Mouse (Mus musculus) layer of hippocampus, adult 6 months (tissue): Measurements from ENCODE around the gene Klrc2. TPM values are rescaled to one million over a fixed set of nuclear protein-coding genes. Genes with fewer than 3 reads are reported as not detected.

Experiments
- long read RNA-seq, 2 experiments: library from polyadenylated mRNA; unstranded; transcript quantifications; one replicate each; pipeline ENCODE4 v2.0.0; 2019 to 2020
- microRNA-seq: library from miRNA; unstranded; fragments of <30 nt; microRNA quantifications from one replicate; pipeline ENCODE4 v1.2.0, GENCODE M21; 2020
- polyA plus RNA-seq: library from polyadenylated mRNA; unstranded; fragments of <200 nt; fragmentation: Nextera tagmentation; gene quantifications from 2 replicates; pipeline ENCODE4 v1.2.3, GENCODE M21; 2021

Gene Klrc2
- not detected in 2 replicates for polyA plus RNA-seq
- long read RNA-seq, experiment 1 = 0 reads
- long read RNA-seq, experiment 2 = 0 reads

GRCm38 (mm10) chr6:129660589-129660988 is at the start of gene Klrc2:
Gene Klrc2 (minus strand): TSS chr6:129660689.

GRCm38 (mm10) chr6:129678873-129679272 is 18.4 kb upstream of the Klrc2 start, which contains the start of gene Klrc1:
Gene Klrc1 (minus strand): TSS chr6:129678973.

GRCm38 (mm10) chr6:129643237-129643636 is 17.3 kb downstream of the Klrc2 start, which contains the start of gene Klrc3:
Gene Klrc3 (minus strand): TSS chr6:129643337.

GRCm38 (mm10) chr6:129623735-129624134 is 36.8 kb downstream of the Klrc2 start, which contains the start of gene Klrk1:
Gene Klrk1 (minus strand): TSS chr6:129623864.

Small RNAs within 50 kb of the gene (microRNA-seq; reads per million reads assigned to microRNA genes)
- gene Mir680-1 = not detected

Other genes with a start within 250 kb of the Klrc2 start
- 1.2 and 1.5 TPM in 2 replicates for gene Clec1a, start 208.7 kb downstream of the Klrc2 start, polyA plus RNA-seq
- gene Olr1, start 153.5 kb downstream of the Klrc2 start, polyA plus RNA-seq = 0.06 TPM in 1 of 2 replicates, not detected in the other
- gene Tmem52b, start 148.1 kb downstream of the Klrc2 start, polyA plus RNA-seq = not detected in 2 replicates
- 426 and 542 TPM in 2 replicates for gene Gabarapl1, start 127.5 kb downstream of the Klrc2 start, polyA plus RNA-seq
- gene Klre1, start 82.8 kb downstream of the Klrc2 start, polyA plus RNA-seq = not detected in 2 replicates
- 0.23 TPM in 1 of 2 replicates, not detected in the other for gene Klrd1, start 68.9 kb downstream of the Klrc2 start, polyA plus RNA-seq
- not detected in 2 replicates for gene Klrk1, start 36.8 kb downstream of the Klrc2 start, polyA plus RNA-seq
- not detected in 2 replicates for gene Klrc3, start 17.4 kb downstream of the Klrc2 start, polyA plus RNA-seq
- gene Klrc1, start 18.3 kb upstream of the Klrc2 start, polyA plus RNA-seq = not detected in 2 replicates
- gene Klri1, start 56.4 kb upstream of the Klrc2 start, polyA plus RNA-seq = not detected in 2 replicates
- not detected in 2 replicates for gene Klri2, start 79.8 kb upstream of the Klrc2 start, polyA plus RNA-seq
- not detected in 2 replicates for gene Gm156, start 123.6 kb upstream of the Klrc2 start, polyA plus RNA-seq
- not detected in 2 replicates for gene Gm17631, start 202.0 kb upstream of the Klrc2 start, polyA plus RNA-seq
- gene Klra17, start 216.0 kb upstream of the Klrc2 start, polyA plus RNA-seq = not detected in 2 replicates